Mouse (Mus musculus): ENCODE measurements around the gene Ccnf.

The Ccnf gene

GRCm38 (mm10) chr17:24209043-24209915 is 42.0 kb downstream of the Ccnf start, which contains the start of gene Ntn3:
Ntn3 (minus strand) TSS chr17:24209531.
- Histone ChIP-seq H3K4me3 (replicated peaks; ENCODE audit: low read length) (peak within 1 kb of the TSS; percentile 87), H3K4me1 (replicated peaks; ENCODE audit: low read depth, low read length) (peaks cover 83% of the 10 kb centered on the region), H3K27me3 (ENCODE audit: insufficient read depth, low read length) (peaks cover 74% of the 10 kb centered on the region), H3K36me3 (ENCODE audit: insufficient read depth, low read length) (peaks cover 3% of the 10 kb centered on the region), H3K9me3 (ENCODE audit: low read length) (no peaks in the 10 kb centered on the region)
- TF ChIP-seq CTCF (conservative IDR thresholded peaks at IDR 0.05; ENCODE audit: low read length) (no peak), POU5F1 (IDR thresholded peaks at IDR 0.05; ENCODE audit: borderline replicate concordance, low read length) (no peak), NANOG (IDR thresholded peaks at IDR 0.05; ENCODE audit: borderline replicate concordance, low read length) (no peak)

- Histone ChIP-seq H3K4me1 (replicated peaks; ENCODE audit: low read depth, low read length) (peaks cover 88% of the 10 kb centered on the region), H3K27me3 (ENCODE audit: insufficient read depth, low read length) (peaks cover 74% of the 10 kb centered on the region), H3K4me3 (replicated peaks; ENCODE audit: low read length) (peak overlapping the region; percentile 87), H3K9me3 (ENCODE audit: low read length) (no peaks in the 10 kb centered on the region), H3K36me3 (ENCODE audit: insufficient read depth, low read length) (no peaks in the 10 kb centered on the region)
- TF ChIP-seq CTCF (conservative IDR thresholded peaks at IDR 0.05; ENCODE audit: low read length): no peak
- no peak for TF ChIP-seq POU5F1 (IDR thresholded peaks at IDR 0.05; ENCODE audit: borderline replicate concordance, low read length)
- no peak for TF ChIP-seq NANOG (IDR thresholded peaks at IDR 0.05; ENCODE audit: borderline replicate concordance, low read length)
Observed at GRCm38 (mm10) chr17:24208641-24209042, 42.6 kb downstream of the Ccnf start.

- H3K4me1 ChIP-seq (replicated peaks; ENCODE audit: low read depth, low read length): peaks cover 88% of the 10 kb centered on the region
- H3K4me3 ChIP-seq (replicated peaks; ENCODE audit: low read length): peak overlapping the region; percentile 87
- H3K36me3 ChIP-seq (ENCODE audit: insufficient read depth, low read length): no peaks in the 10 kb centered on the region
- H3K9me3 ChIP-seq (ENCODE audit: low read length): no peaks in the 10 kb centered on the region
- H3K27me3 ChIP-seq (ENCODE audit: insufficient read depth, low read length): peaks cover 71% of the 10 kb centered on the region
- TF ChIP-seq NANOG (IDR thresholded peaks at IDR 0.05; ENCODE audit: borderline replicate concordance, low read length): no peak
- no peak for TF ChIP-seq CTCF (conservative IDR thresholded peaks at IDR 0.05; ENCODE audit: low read length)
- no peak for TF ChIP-seq POU5F1 (IDR thresholded peaks at IDR 0.05; ENCODE audit: borderline replicate concordance, low read length)
Observed at GRCm38 (mm10) chr17:24207768-24208640, 43.3 kb downstream of the Ccnf start.

GRCm38 (mm10) chr17:24206451-24207351 is 44.6 kb downstream of the Ccnf start:
- Histone ChIP-seq H3K4me1 (replicated peaks; ENCODE audit: low read depth, low read length) (peaks cover 90% of the 10 kb centered on the region), H3K36me3 (ENCODE audit: insufficient read depth, low read length) (peaks cover 8% of the 10 kb centered on the region; the same call in 1 of the 2 replicates), H3K9me3 (ENCODE audit: low read length) (no peaks in the 10 kb centered on the region), H3K4me3 (replicated peaks; ENCODE audit: low read length) (peak overlapping the region; percentile 87), H3K27me3 (ENCODE audit: insufficient read depth, low read length) (peaks cover 59% of the 10 kb centered on the region)
- TF ChIP-seq CTCF (conservative IDR thresholded peaks at IDR 0.05; ENCODE audit: low read length) (no peak), NANOG (IDR thresholded peaks at IDR 0.05; ENCODE audit: borderline replicate concordance, low read length) (no peak)

GRCm38 (mm10) chr17:24205908-24206361 is 45.3 kb downstream of the Ccnf start:
- Histone ChIP-seq H3K27me3 (ENCODE audit: insufficient read depth, low read length) (peaks cover 51% of the 10 kb centered on the region), H3K4me3 (replicated peaks; ENCODE audit: low read length) (peak overlapping the region; percentile 87), H3K9me3 (ENCODE audit: low read length) (no peaks in the 10 kb centered on the region), H3K36me3 (ENCODE audit: insufficient read depth, low read length) (peaks cover 15% of the 10 kb centered on the region), H3K4me1 (replicated peaks; ENCODE audit: low read depth, low read length) (peaks cover 90% of the 10 kb centered on the region)
- TF ChIP-seq CTCF (conservative IDR thresholded peaks at IDR 0.05; ENCODE audit: low read length): no peak
- TF ChIP-seq NANOG (IDR thresholded peaks at IDR 0.05; ENCODE audit: borderline replicate concordance, low read length): no peak
- TF ChIP-seq POU5F1 (IDR thresholded peaks at IDR 0.05; ENCODE audit: borderline replicate concordance, low read length): no peak

GRCm38 (mm10) chr17:24205284-24205888 is 45.9 kb downstream of the Ccnf start, which contains the start of gene Tbc1d24:
Tbc1d24 (minus strand) TSS chr17:24205562.
- H3K27me3 ChIP-seq (ENCODE audit: insufficient read depth, low read length): peaks cover 46% of the 10 kb centered on the region
- no peaks in the 10 kb centered on the region for H3K9me3 ChIP-seq (ENCODE audit: low read length)
- no peak for TF ChIP-seq NANOG (IDR thresholded peaks at IDR 0.05; ENCODE audit: borderline replicate concordance, low read length)
- TF ChIP-seq CTCF (conservative IDR thresholded peaks at IDR 0.05; ENCODE audit: low read length): no peak
- no peak for TF ChIP-seq POU5F1 (IDR thresholded peaks at IDR 0.05; ENCODE audit: borderline replicate concordance, low read length)

GRCm38 (mm10) chr17:24204846-24205245 is 46.4 kb downstream of the Ccnf start:
- TF ChIP-seq NANOG (IDR thresholded peaks at IDR 0.05; ENCODE audit: borderline replicate concordance, low read length) (no peak), POU5F1 (IDR thresholded peaks at IDR 0.05; ENCODE audit: borderline replicate concordance, low read length) (no peak), CTCF (conservative IDR thresholded peaks at IDR 0.05; ENCODE audit: low read length) (no peak)

More at GRCm38 (mm10) chr17:24205284-24205888, 45.9 kb downstream of the Ccnf start, which contains the start of gene Tbc1d24:
- peak within 1 kb of the TSS; percentile 87 for H3K4me3 ChIP-seq (replicated peaks; ENCODE audit: low read length)
- peaks cover 90% of the 10 kb centered on the region for H3K4me1 ChIP-seq (replicated peaks; ENCODE audit: low read depth, low read length)
- peaks cover 21% of the 10 kb centered on the region for H3K36me3 ChIP-seq (ENCODE audit: insufficient read depth, low read length)

More at GRCm38 (mm10) chr17:24204846-24205245, 46.4 kb downstream of the Ccnf start:
- H3K27me3 ChIP-seq (ENCODE audit: insufficient read depth, low read length): peaks cover 40% of the 10 kb centered on the region
- H3K36me3 ChIP-seq (ENCODE audit: insufficient read depth, low read length): peaks cover 22% of the 10 kb centered on the region
- no peaks in the 10 kb centered on the region for H3K9me3 ChIP-seq (ENCODE audit: low read length)
- peaks cover 90% of the 10 kb centered on the region for H3K4me1 ChIP-seq (replicated peaks; ENCODE audit: low read depth, low read length)
- H3K4me3 ChIP-seq (replicated peaks; ENCODE audit: low read length): peak overlapping the region; percentile 87
